Mouse (Mus musculus) adipose tissue, adult 10 weeks (tissue): ENCODE data around the gene Klhdc10. TPM values are rescaled to one million over a fixed set of nuclear protein-coding genes. Genes with fewer than 3 reads are reported as not detected.

Experiments
- polyA plus RNA-seq: library from polyadenylated mRNA; stranded (reverse); fragments of 350-450 nt; fragmentation: Illumina TruSeq; extraction: RNeasy Lipid Tissue Mini Kit (QIAGEN cat#74804); gene quantifications from one replicate; pipeline ENCODE4 v1.2.3, GENCODE M21; 2014; ENCODE audit warnings: low read depth, low replicate concordance

The Klhdc10 gene
- polyA plus RNA-seq = 34.1 TPM

GRCm38 (mm10) chr6:30401308-30402015, at the start of gene Klhdc10:
Gene Klhdc10 (plus strand): TSS chr6:30401868.

GRCm38 (mm10) chr6:30390714-30391697, 10.7 kb upstream of the Klhdc10 start, which contains the start of gene Zc3hc1:
Gene Zc3hc1 (minus strand): TSS chr6:30391028.

Other genes with a start within 250 kb of the Klhdc10 start
- 62.5 TPM for gene Ube2h, start 97.3 kb upstream of the Klhdc10 start, polyA plus RNA-seq
- gene Zc3hc1, start 10.8 kb upstream of the Klhdc10 start, polyA plus RNA-seq = 14.9 TPM
- gene Tmem209, start 107.9 kb downstream of the Klhdc10 start, polyA plus RNA-seq = 18.5 TPM
- gene Ssmem1, start 108.0 kb downstream of the Klhdc10 start, polyA plus RNA-seq = 6.7 TPM
- gene Cpa2, start 139.7 kb downstream of the Klhdc10 start, polyA plus RNA-seq = 1.3 TPM
- not detected for gene Cpa4, start 166.5 kb downstream of the Klhdc10 start, polyA plus RNA-seq
- 1.1 TPM for gene Cpa5, start 209.1 kb downstream of the Klhdc10 start, polyA plus RNA-seq
- 0.45 TPM for gene Cpa1, start 237.3 kb downstream of the Klhdc10 start, polyA plus RNA-seq